Mouse (Mus musculus) spleen, adult 2 months (tissue): Measurements from ENCODE around the gene Mmp27. TPM values are rescaled to one million over a fixed set of nuclear protein-coding genes. Genes with fewer than 3 reads are reported as not detected.
A peak's percentile ranks its signal among the peaks of the same experiment; 100 is the strongest.

ENCODE experiments used
- DNase-seq, 2 experiments: peaks; one replicate each; pipeline versions ENCODE4 v3.0.0 to v3.0.0-alpha.2; 2012 to 2021; ENCODE audit warnings: low spot score in 2 of 2, low read depth in 1 of 2
- H3K27ac ChIP-seq: fragments of 200-500 bp; 2 replicates; pipeline ENCODE4 v1.5.1; 2012; ENCODE audit warnings: low read length, inconsistent platforms; ENCODE audit not compliant: insufficient read depth
- H3K27me3 ChIP-seq: fragments of 200-500 bp; 2 replicates; pipeline ENCODE4 v1.6.1; 2012; ENCODE audit warnings: mild to moderate bottlenecking, moderate library complexity, low read length, inconsistent platforms; ENCODE audit not compliant: control insufficient read depth, insufficient read depth
- H3K36me3 ChIP-seq: fragments of 200-500 bp; 2 replicates; pipeline ENCODE4 v1.6.1; 2012; ENCODE audit warnings: mild to moderate bottlenecking, low read length, inconsistent platforms; ENCODE audit not compliant: control insufficient read depth, insufficient read depth
- H3K4me1 ChIP-seq: fragments of 200-500 bp; 2 replicates; pipeline ENCODE4 v1.6.1; 2011; ENCODE audit warnings: inconsistent platforms; ENCODE audit not compliant: control insufficient read depth, insufficient read depth, insufficient read length
- H3K4me3 ChIP-seq: fragments of 200-500 bp; 2 replicates; pipeline ENCODE4 v1.5.1; 2011; ENCODE audit warnings: mild to moderate bottlenecking, inconsistent platforms; ENCODE audit not compliant: insufficient read depth, insufficient read length; ENCODE audit errors: extremely low read depth
- CTCF ChIP-seq: fragments of 200-500 bp; IDR thresholded peaks from 2 replicates; pipeline ENCODE4 v1.5.1; 2011; ENCODE audit warnings: mild to moderate bottlenecking, inconsistent platforms; ENCODE audit not compliant: insufficient read depth, insufficient read length, insufficient replicate concordance; ENCODE audit errors: extremely low read depth
- POLR2A ChIP-seq: fragments of 200-500 bp; IDR thresholded peaks from 2 replicates; pipeline ENCODE4 v1.6.1; 2011; ENCODE audit warnings: low read depth, low read length, inconsistent platforms
- WGBS: fragments of 180-500 bp; shearing (Covaris S2); methylation state at CpG from one replicate; pipeline ENCODE4 v1.1.7; 2018; 5-methylcytosine and 5-hydroxymethylcytosine counted together
- polyA plus RNA-seq: library from polyadenylated mRNA; depleted of rRNA; stranded (reverse); fragments of >200 nt; gene quantifications from 2 replicates; pipeline ENCODE4 v1.2.3, GENCODE M21; 2012; rRNA removed

Gene Mmp27
- polyA plus RNA-seq, 1 experiment, result 0.21 TPM

DNA sequence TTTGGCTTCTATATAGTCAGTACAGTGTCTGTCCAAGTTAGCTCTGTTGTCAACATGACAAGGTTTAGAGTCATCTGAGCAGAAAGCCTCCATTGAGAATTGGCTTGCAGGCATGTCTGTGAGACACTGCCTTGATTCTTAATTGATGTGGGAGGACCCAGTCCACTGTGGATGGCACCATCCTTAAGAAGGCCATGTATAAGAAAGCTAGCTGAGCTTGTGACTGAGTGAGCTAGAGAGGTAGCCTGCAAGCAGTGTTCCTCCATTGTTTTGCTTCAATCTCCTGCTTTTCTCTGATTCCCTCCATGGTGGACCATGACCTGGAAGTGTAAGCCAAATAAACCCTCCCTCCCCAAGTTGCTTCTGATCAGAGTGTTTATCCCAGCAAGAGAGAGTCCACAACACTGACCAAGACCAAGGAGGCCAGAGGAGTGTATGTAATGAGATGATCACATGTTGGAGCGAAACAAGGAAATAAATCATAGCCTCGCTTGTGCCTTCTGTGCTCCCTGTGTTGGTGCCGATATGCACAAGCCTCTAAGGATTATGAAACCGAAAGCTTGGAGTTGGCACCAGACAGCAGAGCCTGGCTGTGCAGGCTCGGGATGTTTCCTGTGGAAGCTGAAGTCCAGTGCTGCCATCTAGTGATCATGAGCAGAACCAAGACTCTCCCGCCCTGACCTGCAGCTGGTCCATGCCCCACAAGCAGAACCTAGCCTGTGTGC lies 23.8 kb downstream of the Mmp27 start:
- no peaks in the 10 kb centered on the region for H3K36me3 ChIP-seq
- H3K4me3 ChIP-seq, result peak overlapping the region; percentile 34; the same call in 1 of the 2 replicates
- H3K4me1 ChIP-seq, result peaks cover 4% of the 10 kb centered on the region; the same call in 1 of the 2 replicates
- H3K27ac ChIP-seq, result no peak overlapping the region; the same call in 1 of the 2 replicates
- peak; percentile 21 to 55 for DNase-seq
- TF ChIP-seq POLR2A (no peak), CTCF (peak; percentile 82; the same call in 1 of the 2 replicates)
- H3K27me3 ChIP-seq, result no peaks in the 10 kb centered on the region
- WGBS, result 5% methylated on average over 6 of the region's 6 CpGs

DNA sequence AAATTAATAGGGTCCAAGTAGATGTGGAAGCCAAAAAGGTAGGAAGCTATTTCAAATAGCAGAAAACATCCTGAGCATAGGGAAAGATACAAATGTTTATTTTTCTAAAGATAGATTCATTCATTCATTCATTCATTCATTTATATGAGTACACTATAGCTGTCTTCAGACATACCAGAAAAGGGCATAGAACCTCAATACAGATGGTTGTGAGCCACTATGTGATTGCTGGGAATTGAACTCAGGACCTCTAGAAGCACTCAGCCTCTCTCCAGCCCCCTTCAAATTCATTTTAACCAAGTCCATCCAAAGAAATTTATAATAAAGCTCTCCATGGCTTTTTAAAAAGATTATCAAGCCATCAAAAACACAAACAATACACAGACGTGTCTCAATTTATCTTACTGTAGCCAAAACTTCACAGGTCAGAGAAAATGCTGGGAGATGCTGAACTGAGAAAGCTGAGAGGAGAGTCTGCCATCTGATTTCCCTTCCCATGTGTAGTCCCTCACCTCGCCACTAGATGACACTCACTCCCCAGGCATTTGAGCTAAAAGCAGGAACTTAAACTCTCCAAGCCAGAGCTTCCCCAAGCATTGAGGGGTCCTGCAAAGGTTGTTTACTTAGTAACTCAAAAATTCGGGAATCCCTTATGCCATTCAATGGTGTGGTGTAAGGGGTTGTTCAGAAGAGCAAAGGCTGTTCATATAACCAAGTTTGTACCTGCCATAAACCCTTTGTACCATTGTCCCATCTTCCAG lies 32.0 kb downstream of the Mmp27 start:
- WGBS, result 1% methylated on average over 3 of the region's 3 CpGs
- H3K4me3 ChIP-seq, result no peak overlapping the region
- no peaks in the 10 kb centered on the region for H3K27me3 ChIP-seq
- H3K36me3 ChIP-seq, result no peaks in the 10 kb centered on the region
- DNase-seq, result peak; percentile 17 to 68
- H3K4me1 ChIP-seq, result no peaks in the 10 kb centered on the region
- TF ChIP-seq CTCF (peak; percentile 69; the same call in 1 of the 2 replicates), POLR2A (no peak)
- no peak overlapping the region for H3K27ac ChIP-seq

DNA sequence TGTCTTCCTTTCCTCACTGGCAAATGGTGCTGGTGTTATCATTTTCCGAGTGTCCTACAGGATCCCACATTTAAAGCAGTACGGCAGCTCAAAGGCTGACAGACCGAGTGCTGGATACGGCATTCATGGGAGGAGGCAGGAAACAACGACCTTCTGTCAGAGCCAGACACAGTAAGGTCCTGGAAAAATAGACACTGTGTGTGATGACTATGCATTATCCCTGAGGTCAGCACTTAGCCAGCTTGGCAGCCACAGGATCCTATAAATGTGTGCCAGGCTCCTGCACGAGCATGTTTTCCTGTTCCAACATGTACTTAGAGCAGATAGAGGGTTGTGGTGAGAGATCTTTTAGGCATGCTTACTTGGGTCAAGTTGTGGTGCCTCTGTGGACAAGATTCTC lies 32.8 kb downstream of the Mmp27 start:
- no peak for DNase-seq
- H3K36me3 ChIP-seq, result no peaks in the 10 kb centered on the region
- no peak overlapping the region for H3K4me3 ChIP-seq
- 68% methylated on average over 6 of the region's 6 CpGs for WGBS
- no peaks in the 10 kb centered on the region for H3K4me1 ChIP-seq
- TF ChIP-seq POLR2A, result no peak
- no peak for TF ChIP-seq CTCF
- H3K27me3 ChIP-seq, result no peaks in the 10 kb centered on the region
- H3K27ac ChIP-seq, result no peak overlapping the region

DNA sequence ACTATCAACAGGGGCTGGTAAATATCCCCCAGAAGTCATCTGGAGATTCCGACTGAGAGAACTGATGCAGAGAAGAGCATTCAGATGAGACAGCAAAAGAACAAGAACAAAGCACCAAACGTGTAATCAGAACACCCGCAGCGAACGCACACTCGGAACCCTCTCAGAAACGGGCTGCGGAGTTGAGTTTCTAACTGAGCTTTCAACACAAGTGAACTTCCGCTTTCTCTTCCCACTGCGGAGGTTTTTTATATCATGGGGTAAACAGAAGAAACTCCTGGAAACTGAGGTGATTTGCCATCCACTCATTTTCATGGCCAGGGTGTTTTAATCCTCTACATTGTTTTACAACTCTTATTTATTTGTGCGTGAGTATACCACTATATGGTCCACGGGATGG lies 34.4 kb downstream of the Mmp27 start:
- Histone ChIP-seq H3K27ac (no peak overlapping the region), H3K27me3 (no peaks in the 10 kb centered on the region), H3K36me3 (no peaks in the 10 kb centered on the region), H3K4me1 (no peaks in the 10 kb centered on the region), H3K4me3 (no peak overlapping the region)
- 79% methylated on average over 12 of the region's 12 CpGs for WGBS
- DNase-seq, result no peak
- TF ChIP-seq POLR2A (no peak), CTCF (no peak)

DNA sequence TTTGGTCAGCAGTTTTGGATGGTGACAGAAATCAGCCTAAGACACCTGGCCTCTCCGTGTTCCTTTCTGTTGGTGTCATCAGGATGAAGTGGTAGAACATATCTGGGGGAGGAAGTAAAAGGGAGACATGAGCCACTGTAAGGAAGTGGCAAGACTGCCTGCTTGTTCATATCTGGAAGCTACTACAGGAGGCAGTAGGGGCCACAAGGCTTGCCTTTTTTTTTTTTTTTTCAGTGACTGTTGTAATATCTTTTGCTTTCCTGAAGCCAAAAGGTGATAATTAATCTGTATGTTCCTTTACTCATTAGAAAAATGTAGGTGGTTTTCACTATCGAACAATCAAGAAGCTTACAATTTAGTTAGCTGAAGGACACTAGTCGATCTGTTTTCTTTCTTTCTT lies 51.4 kb downstream of the Mmp27 start:
- Histone ChIP-seq H3K4me3 (no peak overlapping the region), H3K4me1 (no peaks in the 10 kb centered on the region), H3K27me3 (no peaks in the 10 kb centered on the region), H3K27ac (no peak overlapping the region), H3K36me3 (no peaks in the 10 kb centered on the region)
- DNase-seq, result no peak
- WGBS, result 71% methylated on average over 3 of the region's 3 CpGs
- TF ChIP-seq POLR2A (no peak), CTCF (no peak)

DNA sequence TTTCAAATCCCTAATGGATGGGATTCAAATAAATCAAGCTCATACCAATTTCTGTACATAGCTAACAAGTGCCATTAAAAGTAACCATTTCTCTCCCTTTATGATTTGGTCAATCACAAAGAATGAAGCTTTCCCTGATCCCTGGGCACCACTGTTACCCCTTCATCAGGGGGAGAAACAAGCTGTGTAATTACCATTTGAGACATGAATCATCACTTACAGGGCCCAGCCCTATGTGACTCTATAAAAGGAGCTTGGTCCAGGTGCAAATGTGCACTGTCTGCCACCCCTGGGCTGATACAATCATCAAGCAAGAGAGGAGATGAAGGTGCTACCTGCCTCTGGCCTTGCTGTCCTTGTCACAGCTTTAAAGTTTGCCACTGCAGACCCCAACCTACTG lies 56.7 kb downstream of the Mmp27 start, which contains the start of gene Mmp20:
Mmp20 (plus strand) TSS at position 301 of the 400 bp plus-strand sequence.
- H3K4me3 ChIP-seq, result no peak within 1 kb of the TSS
- DNase-seq, result no peak

More for the DNA sequence above, 56.7 kb downstream of the Mmp27 start, which contains the start of gene Mmp20:
- Histone ChIP-seq H3K27ac (no peak within 1 kb of the TSS), H3K27me3 (no peaks in the 10 kb centered on the region), H3K36me3 (no peaks in the 10 kb centered on the region), H3K4me1 (no peaks in the 10 kb centered on the region)
- TF ChIP-seq POLR2A, result no peak
- TF ChIP-seq CTCF, result no peak

Other genes with a start within 250 kb of the Mmp27 start
- gene Mmp12, start 227.0 kb upstream of the Mmp27 start, polyA plus RNA-seq, result 1.4 and 1.5 TPM in 2 replicates
- gene Mmp1b, start 183.3 kb upstream of the Mmp27 start, polyA plus RNA-seq, result not detected in 2 replicates
- 0.63 and 0.67 TPM in 2 replicates for gene Mmp3, start 125.6 kb upstream of the Mmp27 start, polyA plus RNA-seq
- not detected in 2 replicates for gene Mmp10, start 69.0 kb upstream of the Mmp27 start, polyA plus RNA-seq
- 1.1 and 1.4 TPM in 2 replicates for gene Mmp8, start 12.9 kb upstream of the Mmp27 start, polyA plus RNA-seq
- not detected in 2 replicates for gene Mmp20, start 56.8 kb downstream of the Mmp27 start, polyA plus RNA-seq
- gene Mmp7, start 120.7 kb downstream of the Mmp27 start, polyA plus RNA-seq, result 0.11 TPM in 1 of 2 replicates, not detected in the other
- 90.0 and 142 TPM in 2 replicates for gene Tmem123, start 192.6 kb downstream of the Mmp27 start, polyA plus RNA-seq